Mouse (Mus musculus): Measurements from ENCODE around the gene Rsph6a.
A peak's percentile ranks its signal among the peaks of the same experiment; 100 is the strongest.

GRCm38 (mm10) chr7:19083701-19084100, 29.2 kb downstream of the Rsph6a start, which contains the start of gene Dmpk:
- TF ChIP-seq TCF12 (IDR thresholded peaks at IDR 0.05; ENCODE audit: insufficient read depth, poor library complexity, severe bottlenecking), result no peak
- peak; percentile 83 for TF ChIP-seq POLR2A (IDR thresholded peaks at IDR 0.05; ENCODE audit: insufficient read length, low read depth)
- no peak for TF ChIP-seq MAX (IDR thresholded peaks at IDR 0.05; ENCODE audit: low read depth)
- TF ChIP-seq CEBPB (IDR thresholded peaks at IDR 0.05; ENCODE audit: insufficient read depth, poor library complexity, severe bottlenecking), result no peak
- TF ChIP-seq MYOD1 (IDR thresholded peaks at IDR 0.05; ENCODE audit: control insufficient read depth in 1 of 3, insufficient read length in 2 of 3, low read depth in 2 of 3), result no peak
- TF ChIP-seq POLR2AphosphoS2 (IDR thresholded peaks at IDR 0.05; ENCODE audit: insufficient read length, low read depth), result peak; percentile 81
- no peak for TF ChIP-seq E2F4 (IDR thresholded peaks at IDR 0.05; ENCODE audit: insufficient read depth)
- no peak for TF ChIP-seq TCF3 (IDR thresholded peaks at IDR 0.05; ENCODE audit: insufficient read length, low read depth)
- no peak for TF ChIP-seq USF1 (IDR thresholded peaks at IDR 0.05; ENCODE audit: low read depth)
- TF ChIP-seq MYOG (IDR thresholded peaks at IDR 0.05; ENCODE audit: control insufficient read depth in 1 of 3, insufficient read depth in 1 of 3, insufficient read length in 2 of 3, low read depth in 2 of 3), result peak in 1 of 3 experiments; percentile 7
- no peak for TF ChIP-seq REST (IDR thresholded peaks at IDR 0.05; ENCODE audit: insufficient read depth, insufficient read length)
- no peak for TF ChIP-seq SRF (IDR thresholded peaks at IDR 0.05; ENCODE audit: control insufficient read depth, insufficient read length, low read depth)
